Mouse (Mus musculus) heart, embryonic 11.5 days (tissue): Measurements from ENCODE around the gene Rbm7. TPM values are rescaled to one million over a fixed set of nuclear protein-coding genes. Genes with fewer than 3 reads are reported as not detected.
A peak's percentile ranks its signal among the peaks of the same experiment; 100 is the strongest.
"Not testable (repeated sequence)": the region's sequence is repeated elsewhere in the genome, so short reads cannot be mapped to it uniquely, and the experiment has no call there.

Source experiments
- ATAC-seq: fragments of 200-750 bp; cut with Nextera tagmentation; replicated peaks from 2 replicates; pipeline ENCODE4 v1.8.0; 2017; ENCODE audit warnings: moderate library complexity; ENCODE audit not compliant: insufficient number of reproducible peaks, low FRiP score, low TSS enrichment
- H3K27ac ChIP-seq: fragments of 300-500 bp; sonication (generic); 2 replicates; pipeline ENCODE4 v1.5.1; 2014; ENCODE audit warnings: mild to moderate bottlenecking, low read depth, low read length
- H3K27me3 ChIP-seq: fragments of 300-500 bp; sonication (generic); 2 replicates; pipeline ENCODE4 v1.6.1; 2014; ENCODE audit warnings: mild to moderate bottlenecking, low read length, mixed read lengths; ENCODE audit not compliant: control insufficient read depth, insufficient read depth
- H3K36me3 ChIP-seq: fragments of 300-500 bp; sonication (generic); 2 replicates; pipeline ENCODE4 v1.6.1; 2014; ENCODE audit warnings: mild to moderate bottlenecking, low read length, moderate library complexity, mixed read lengths; ENCODE audit not compliant: control insufficient read depth, insufficient read depth
- H3K4me1 ChIP-seq: fragments of 300-500 bp; sonication (generic); 2 replicates; pipeline ENCODE4 v1.6.1; 2014; ENCODE audit warnings: low read length; ENCODE audit not compliant: control insufficient read depth, insufficient read depth
- H3K4me2 ChIP-seq: fragments of 300-500 bp; sonication (generic); 2 replicates; pipeline ENCODE4 v1.6.1; 2014; ENCODE audit warnings: mild to moderate bottlenecking, moderate library complexity
- H3K4me3 ChIP-seq: fragments of 300-500 bp; sonication (generic); 2 replicates; pipeline ENCODE4 v1.5.1; 2014; ENCODE audit warnings: low read depth, low read length
- H3K9ac ChIP-seq: fragments of 300-500 bp; sonication (generic); 2 replicates; pipeline ENCODE4 v1.6.1; 2014; ENCODE audit warnings: mild to moderate bottlenecking, low read depth, low read length, moderate library complexity
- H3K9me3 ChIP-seq: fragments of 300-500 bp; sonication (generic); replicated peaks from 2 replicates; pipeline ENCODE4 v1.6.1; 2016; ENCODE audit warnings: low read length; ENCODE audit not compliant: control insufficient read depth
- WGBS: fragments of 180-500 bp; shearing (Covaris S2); extraction: QIAGEN DNeasy Blood & Tissue Kit; methylation state at CpG from one replicate; pipeline ENCODE4 v1.1.7; 2014; ENCODE audit not compliant: insufficient replicate concordance; 5-methylcytosine and 5-hydroxymethylcytosine counted together
- polyA plus RNA-seq: library from polyadenylated mRNA; unstranded; fragments of >200 nt; fragmentation: Nextera tagmentation; extraction: Ambion mirVana; gene quantifications from 2 replicates; pipeline ENCODE4 v1.2.1, GENCODE M21; 2014

Rbm7 gene
- 88.4 and 95.9 TPM in 2 replicates for polyA plus RNA-seq

DNA sequence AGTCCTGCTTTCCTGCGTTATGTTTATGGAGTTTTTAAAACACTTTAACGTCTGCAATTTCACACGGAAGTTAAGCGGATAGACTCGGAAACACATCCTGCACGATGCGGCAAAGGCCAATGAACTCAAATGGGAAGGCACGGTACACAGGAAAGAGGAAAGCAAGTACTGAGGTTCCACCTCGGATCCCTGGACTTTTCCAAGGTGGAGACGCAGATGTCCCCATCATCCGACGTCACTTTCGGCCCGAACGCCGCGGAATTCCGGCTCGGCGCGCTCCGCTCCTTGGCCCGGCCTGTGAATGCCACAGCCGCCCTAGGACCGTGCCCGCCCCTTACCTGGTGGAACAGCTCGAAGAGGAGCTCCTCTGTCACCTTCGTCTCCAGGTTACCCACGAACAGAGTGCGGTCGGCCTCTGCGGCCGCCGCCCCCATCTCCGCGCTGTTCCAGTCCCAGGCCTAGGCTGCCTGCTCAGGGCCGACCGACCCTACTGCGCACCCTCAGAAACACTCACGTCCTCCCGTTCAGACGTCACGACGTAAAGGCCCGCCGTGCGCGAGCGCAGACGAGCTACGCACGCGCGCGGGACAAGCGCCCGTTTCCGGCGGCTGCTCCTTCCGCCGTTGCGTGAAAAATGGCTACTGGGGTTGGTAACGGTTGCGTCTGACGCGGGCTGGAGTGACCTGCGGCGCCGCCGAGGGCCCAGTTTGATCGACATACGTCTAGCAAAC is at the start of gene Rbm7, which contains the start of gene Gm5617:
Gene Rbm7 (minus strand): TSS at position 483 of the 731 bp plus-strand sequence.
Gene Gm5617 (plus strand): TSS at position 626 of the 731 bp plus-strand sequence.
- Histone ChIP-seq H3K36me3 (peaks cover 10% of the 10 kb centered on the region), H3K9ac (peak within 1 kb of the TSS; percentile 90), H3K27me3 (no peaks in the 10 kb centered on the region), H3K4me1 (peaks cover 9% of the 10 kb centered on the region), H3K4me2 (peak within 1 kb of the TSS; percentile 87), H3K9me3 (no peaks in the 10 kb centered on the region), H3K4me3 (peak within 1 kb of the TSS; percentile 82), H3K27ac (peak within 1 kb of the TSS; percentile 77)
- under 1% methylated on average over 72 of the region's 72 CpGs for WGBS
- peak; percentile 99 for ATAC-seq

DNA sequence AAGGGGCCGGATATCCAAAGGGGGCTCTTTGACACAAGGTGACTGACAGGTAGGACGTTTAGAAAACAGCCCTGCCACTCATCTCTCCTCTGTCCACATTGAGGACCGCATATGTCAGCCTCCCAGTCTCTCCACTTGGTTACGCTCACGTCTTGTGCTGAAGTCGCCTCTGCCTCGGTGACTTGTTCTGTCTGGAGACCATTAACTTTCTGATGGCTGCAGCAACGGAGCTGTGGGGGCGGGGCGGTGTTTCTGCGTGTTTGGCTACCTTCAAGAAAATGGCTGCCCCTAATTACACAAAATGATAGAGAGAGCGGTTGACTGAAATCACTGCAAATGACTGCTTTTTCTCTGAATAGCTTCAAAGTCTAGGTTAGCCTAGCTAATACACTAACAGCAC is 43.6 kb upstream of the Rbm7 start:
- peak overlapping the region; percentile 57 for H3K4me2 ChIP-seq
- no peak for ATAC-seq
- peak overlapping the region; percentile 20 for H3K4me3 ChIP-seq
- H3K36me3 ChIP-seq, result no peaks in the 10 kb centered on the region
- no peak overlapping the region for H3K27ac ChIP-seq
- H3K4me1 ChIP-seq, result no peaks in the 10 kb centered on the region
- H3K9ac ChIP-seq, result 0 out of 2 replicates have a peak overlapping the region, but pooled peaks have one; percentile 16
- WGBS, result 11% methylated on average over 12 of the region's 12 CpGs
- peaks cover 8% of the 10 kb centered on the region for H3K9me3 ChIP-seq
- peaks cover 2% of the 10 kb centered on the region for H3K27me3 ChIP-seq

GRCm38 (mm10) chr9:48538044-48538645 is 43.0 kb upstream of the Rbm7 start:
- Histone ChIP-seq H3K9me3 (peaks cover 8% of the 10 kb centered on the region), H3K27ac (no peak overlapping the region), H3K36me3 (no peaks in the 10 kb centered on the region), H3K4me2 (peak overlapping the region; percentile 57), H3K4me1 (no peaks in the 10 kb centered on the region), H3K4me3 (peak overlapping the region; percentile 20), H3K9ac (peak overlapping the region; percentile 4; the same call in 1 of the 2 replicates), H3K27me3 (peaks cover 2% of the 10 kb centered on the region)
- 2% methylated on average over 17 of the region's 17 CpGs for WGBS
- ATAC-seq, result no peak

DNA sequence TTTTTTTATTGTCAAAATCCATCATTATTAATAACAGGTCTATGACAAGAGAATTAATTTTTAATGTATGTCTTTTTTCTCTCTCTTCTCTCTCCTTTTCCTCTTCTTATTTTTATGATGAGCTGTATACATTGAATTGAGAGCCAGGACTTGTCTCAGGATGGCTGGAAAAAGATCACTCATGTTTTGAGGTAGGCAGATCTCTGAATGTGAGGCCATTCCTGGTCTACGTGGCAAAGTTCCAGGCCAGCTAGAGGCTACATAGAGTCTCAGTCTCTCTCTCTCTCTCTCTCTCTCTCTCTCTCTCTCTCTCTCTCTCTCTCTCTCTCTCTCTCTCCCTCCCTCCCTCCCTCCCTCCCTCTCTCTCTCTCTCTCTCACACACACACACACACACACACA is 42.5 kb upstream of the Rbm7 start:
- not testable (repeated sequence) for H3K4me1 ChIP-seq, H3K4me2 ChIP-seq, H3K9ac ChIP-seq, H3K27ac ChIP-seq, ATAC-seq, H3K9me3 ChIP-seq, H3K4me3 ChIP-seq, H3K27me3 ChIP-seq, H3K36me3 ChIP-seq
- WGBS, result 37% methylated on average over 1 of the region's 1 CpGs

GRCm38 (mm10) chr9:48536414-48536813 is 41.3 kb upstream of the Rbm7 start:
- no peak overlapping the region for H3K27ac ChIP-seq
- peaks cover 2% of the 10 kb centered on the region for H3K27me3 ChIP-seq
- no peaks in the 10 kb centered on the region for H3K4me1 ChIP-seq
- no peak overlapping the region for H3K4me3 ChIP-seq
- peaks cover 3% of the 10 kb centered on the region; the same call in 1 of the 2 replicates for H3K9me3 ChIP-seq
- no peaks in the 10 kb centered on the region for H3K36me3 ChIP-seq
- no peak for ATAC-seq
- H3K9ac ChIP-seq, result no peak overlapping the region
- no peak overlapping the region for H3K4me2 ChIP-seq
- WGBS, result 68% methylated on average over 1 of the region's 1 CpGs

GRCm38 (mm10) chr9:48532730-48533129 is 37.6 kb upstream of the Rbm7 start:
- Histone ChIP-seq H3K27ac (no peak overlapping the region), H3K36me3 (no peaks in the 10 kb centered on the region), H3K4me2 (no peak overlapping the region), H3K4me3 (no peak overlapping the region), H3K4me1 (no peaks in the 10 kb centered on the region), H3K9ac (no peak overlapping the region), H3K27me3 (no peaks in the 10 kb centered on the region), H3K9me3 (no peaks in the 10 kb centered on the region)
- ATAC-seq, result no peak
- WGBS, result 81% methylated on average over 2 of the region's 2 CpGs

DNA sequence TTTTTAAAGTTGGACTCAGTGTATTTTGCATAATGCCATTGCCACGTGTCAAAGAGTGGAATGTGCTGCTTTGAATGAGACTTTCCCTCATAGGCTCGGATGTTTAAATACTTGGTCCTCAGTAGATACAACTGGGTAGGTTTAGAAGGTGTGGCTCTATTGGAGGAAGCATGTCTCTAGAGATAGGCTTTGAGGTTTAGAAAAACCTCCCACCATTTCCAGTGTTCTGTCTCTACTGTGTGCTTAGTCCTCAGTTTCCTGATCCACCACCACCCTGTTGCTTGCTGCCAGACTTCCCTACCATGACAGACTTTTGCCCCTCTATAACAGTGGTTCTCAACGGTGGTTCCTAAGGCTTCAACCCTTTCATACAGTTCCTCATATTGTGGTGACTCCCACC is 37.1 kb upstream of the Rbm7 start:
- no peak for ATAC-seq
- WGBS, result 64% methylated on average over 3 of the region's 3 CpGs

GRCm38 (mm10) chr9:48531294-48531693 is 36.2 kb upstream of the Rbm7 start:
- Histone ChIP-seq H3K27ac (no peak overlapping the region), H3K4me3 (no peak overlapping the region), H3K4me1 (no peaks in the 10 kb centered on the region), H3K4me2 (no peak overlapping the region), H3K9me3 (no peaks in the 10 kb centered on the region), H3K36me3 (no peaks in the 10 kb centered on the region), H3K27me3 (no peaks in the 10 kb centered on the region), H3K9ac (no peak overlapping the region)
- ATAC-seq, result no peak
- 73% methylated on average over 4 of the region's 4 CpGs for WGBS

More for the DNA sequence above, 37.1 kb upstream of the Rbm7 start:
- H3K27ac ChIP-seq, result no peak overlapping the region
- no peaks in the 10 kb centered on the region for H3K4me1 ChIP-seq
- H3K4me3 ChIP-seq, result no peak overlapping the region
- no peak overlapping the region for H3K9ac ChIP-seq
- no peaks in the 10 kb centered on the region for H3K9me3 ChIP-seq
- no peaks in the 10 kb centered on the region for H3K27me3 ChIP-seq
- no peaks in the 10 kb centered on the region for H3K36me3 ChIP-seq
- H3K4me2 ChIP-seq, result no peak overlapping the region
